ENCODE assay signal across 8 mouse cellular contexts in the genomic region with DNA sequence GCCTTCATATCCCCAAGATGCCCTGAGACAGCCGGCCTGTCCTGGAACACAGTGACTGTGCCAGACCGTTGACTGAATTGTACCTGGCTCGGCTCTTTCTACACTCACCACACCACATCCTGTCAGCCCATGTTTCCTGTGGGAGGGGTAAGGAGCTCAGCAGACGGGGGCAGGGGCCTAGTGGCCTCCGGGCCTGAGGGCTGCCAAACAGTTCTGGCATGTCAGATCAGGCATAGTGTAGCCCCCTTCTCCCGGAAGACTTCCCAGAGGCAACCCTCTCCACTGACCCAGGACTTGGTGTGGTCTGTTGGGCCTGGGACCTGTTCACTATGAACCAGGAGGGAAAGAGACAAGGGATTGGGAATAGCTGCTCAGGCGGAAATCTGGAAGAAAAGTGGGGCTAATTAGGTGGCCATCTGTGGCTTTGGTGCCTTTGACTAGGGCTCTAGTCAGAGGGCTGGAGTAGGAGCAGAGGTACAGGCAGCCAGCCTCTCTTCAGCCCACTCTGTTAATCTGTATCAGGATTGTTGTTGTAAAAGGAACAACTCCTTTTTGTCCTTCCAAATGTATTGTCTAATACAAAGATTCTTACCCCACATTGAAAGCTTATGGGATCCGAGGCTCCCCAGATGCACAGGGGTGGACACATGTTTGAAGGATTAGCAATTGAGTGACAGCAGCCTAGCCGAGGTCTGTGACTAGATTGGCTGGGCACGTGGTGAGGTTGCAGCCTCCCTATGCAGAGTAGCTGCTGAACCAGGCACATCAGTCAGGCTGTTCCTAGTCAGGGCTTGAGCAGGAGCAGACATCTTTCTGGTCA. TPM values are rescaled to one million over a fixed set of nuclear protein-coding genes. Genes with fewer than 3 reads are reported as not detected.
DNase-seq lines count a peak whose midpoint lies in the region; ATAC-seq and TF ChIP-seq lines count a peak whose summit lies in the region.
"Had no signal": no experiment of that assay in that cellular context is flagged by ENCODE, and none has a peak within 500 bp of the region (broad histone marks: within the 10 kb centered on the region; RNA-seq: fewer than 3 reads in every experiment).

No protein-coding gene starts in this region.

- peaks cover 4% of the 10 kb centered on the region; the same call in 1 of the 2 replicates for H3K4me1 ChIP-seq in midbrain, postnatal 0 days (ENCODE audit: insufficient read depth, low read length)

- no peak overlapping the region for H3K27ac ChIP-seq in midbrain, postnatal 0 days (ENCODE audit: low read depth, low read length)
- H3K27ac ChIP-seq: embryonic facial prominence, embryonic 13.5 days had no signal

- ATAC-seq in inflammation-experienced regulatory T-cells, adult 6 months: peak; percentile 87
- ATAC-seq in midbrain, postnatal 0 days (ENCODE audit: low FRiP score): no peak; the same call in 1 of the 2 replicates

- no peaks in the 10 kb centered on the region for H3K9me3 ChIP-seq in midbrain, postnatal 0 days (ENCODE audit: low read length)
- H3K9me3 ChIP-seq: embryonic facial prominence, embryonic 13.5 days had no signal

- WGBS in midbrain, postnatal 0 days: 42% methylated on average over 10 of the region's 10 CpGs

- peak; percentile 84 for DNase-seq in CD4-positive helper T cell, adult 2 months (ENCODE audit: low read depth, low spot score)
- peak; percentile 51 for DNase-seq in MN1 (ENCODE audit: low spot score)
- peak; percentile 16 for DNase-seq in midbrain, postnatal 0 days (ENCODE audit: low spot score)
- DNase-seq in right cerebral cortex, postnatal 4 days: no peak
- DNase-seq in layer of hippocampus, adult 8-10 months (ENCODE audit: low spot score in 2 of 2): no peak
- no peak for DNase-seq in layer of hippocampus, adult 18-20 months (ENCODE audit: low spot score in 2 of 2)

- no peaks in the 10 kb centered on the region for H3K27me3 ChIP-seq in midbrain, postnatal 0 days (ENCODE audit: insufficient read depth, low read length)

- no peak overlapping the region for H3K9ac ChIP-seq in midbrain, postnatal 0 days (replicated peaks; ENCODE audit: low read length, poor library complexity, severe bottlenecking)
- H3K9ac ChIP-seq: embryonic facial prominence, embryonic 13.5 days had no signal

- TF ChIP-seq CTCF in midbrain, postnatal 0 days (IDR thresholded peaks at IDR 0.05): no peak

- H3K36me3 ChIP-seq in midbrain, postnatal 0 days (ENCODE audit: insufficient read depth, low read length): no peaks in the 10 kb centered on the region
- H3K36me3 ChIP-seq: embryonic facial prominence, embryonic 13.5 days had no signal

- H3K4me3 ChIP-seq in midbrain, postnatal 0 days (ENCODE audit: low read depth, low read length): no peak overlapping the region
- H3K4me3 ChIP-seq: embryonic facial prominence, embryonic 13.5 days had no signal

- H3K4me2 ChIP-seq in midbrain, postnatal 0 days (ENCODE audit: low read depth, low read length, poor library complexity, severe bottlenecking): no peak overlapping the region
- H3K4me2 ChIP-seq: embryonic facial prominence, embryonic 13.5 days had no signal

RNA-seq across cellular contexts. Expression of a gene that starts 3.8 kb away (rescaled TPM):
- not detected for polyA plus RNA-seq in inflammation-experienced regulatory T-cells, adult 6 months (2017; shearing (Covaris generic))
- total RNA-seq in midbrain, postnatal 0 days (2014; rRNA removed): 2,128 and 2,726 TPM in 2 replicates
- 2,827 and 3,075 TPM in 2 replicates for polyA plus RNA-seq in midbrain, postnatal 0 days (2015; fragmentation: Nextera tagmentation; extraction: Ambion mirVana)
- 1,000 to 10,000 TPM in 3 of 4 experiments, 100 to 1,000 TPM in 1; 912 to 1,488 (median 1,209) TPM for total RNA-seq in layer of hippocampus, adult 8-10 months (2022)
- 100 to 1,000 TPM; 572 to 608 TPM for total RNA-seq in layer of hippocampus, adult 18-20 months (2021)

RNA-seq across cellular contexts. Expression of a gene that starts 5.1 kb away (rescaled TPM):
- polyA plus RNA-seq in inflammation-experienced regulatory T-cells, adult 6 months (2017; shearing (Covaris generic)): 10 to 100 TPM; 70.4 to 92.1 (median 89.2) TPM
- 163 and 195 TPM in 2 replicates for total RNA-seq in midbrain, postnatal 0 days (2014; rRNA removed)
- 151 and 165 TPM in 2 replicates for polyA plus RNA-seq in midbrain, postnatal 0 days (2015; fragmentation: Nextera tagmentation; extraction: Ambion mirVana)
- total RNA-seq in layer of hippocampus, adult 8-10 months (2022): 10 to 100 TPM; 60.3 to 63.5 (median 61.8) TPM
- total RNA-seq in layer of hippocampus, adult 18-20 months (2021): 10 to 100 TPM; 56.7 to 61.3 TPM

RNA-seq across cellular contexts. Expression of a gene that starts 9.4 kb away (rescaled TPM):
- 1 to 10 TPM; 1.2 to 1.9 (median 1.6) TPM for polyA plus RNA-seq in inflammation-experienced regulatory T-cells, adult 6 months (2017; shearing (Covaris generic))
- total RNA-seq in midbrain, postnatal 0 days (2014; rRNA removed): 0.61 and 0.66 TPM in 2 replicates
- 2.0 and 2.4 TPM in 2 replicates for polyA plus RNA-seq in midbrain, postnatal 0 days (2015; fragmentation: Nextera tagmentation; extraction: Ambion mirVana)
- under 1 TPM in 2 of 4 experiments, not detected in 2; 0.43 to 0.92 TPM for total RNA-seq in layer of hippocampus, adult 8-10 months (2022)
- 1 to 10 TPM in 1 of 2 experiments, under 1 TPM in 1; 0.66 to 1.0 TPM for total RNA-seq in layer of hippocampus, adult 18-20 months (2021)

RNA-seq across cellular contexts. Expression of a gene that starts 27.7 kb away (rescaled TPM):
- polyA plus RNA-seq in inflammation-experienced regulatory T-cells, adult 6 months (2017; shearing (Covaris generic)): not detected
- not detected in 2 replicates for total RNA-seq in midbrain, postnatal 0 days (2014; rRNA removed)
- polyA plus RNA-seq in midbrain, postnatal 0 days (2015; fragmentation: Nextera tagmentation; extraction: Ambion mirVana): not detected in 2 replicates
- total RNA-seq in layer of hippocampus, adult 8-10 months (2022): not detected
- not detected for total RNA-seq in layer of hippocampus, adult 18-20 months (2021)
- polyA plus RNA-seq: embryonic facial prominence, embryonic 13.5 days had no signal

RNA-seq across cellular contexts. Expression of a gene that starts 34.5 kb away (rescaled TPM):
- polyA plus RNA-seq in inflammation-experienced regulatory T-cells, adult 6 months (2017; shearing (Covaris generic)): 10 to 100 TPM; 49.1 to 88.0 (median 76.8) TPM
- total RNA-seq in midbrain, postnatal 0 days (2014; rRNA removed): 131 and 148 TPM in 2 replicates
- polyA plus RNA-seq in midbrain, postnatal 0 days (2015; fragmentation: Nextera tagmentation; extraction: Ambion mirVana): 106 and 113 TPM in 2 replicates
- 100 to 1,000 TPM; 116 to 120 (median 118) TPM for total RNA-seq in layer of hippocampus, adult 8-10 months (2022)
- 100 to 1,000 TPM; 114 to 115 TPM for total RNA-seq in layer of hippocampus, adult 18-20 months (2021)

Comparison
In these comparisons a context has a peak if more than half of its experiments do, and no peak if none do; other contexts are left out.
1. DNase-seq: peak in CD4-positive helper T cell, adult 2 months (single experiment), MN1 (single experiment) and midbrain, postnatal 0 days (single experiment); none in right cerebral cortex, postnatal 4 days (single experiment), layer of hippocampus, adult 8-10 months (0 of 2) and layer of hippocampus, adult 18-20 months (0 of 2).